Mouse (Mus musculus): ENCODE measurements around the gene Itgb2l. TPM values are rescaled to one million over a fixed set of nuclear protein-coding genes. Genes with fewer than 3 reads are reported as not detected.

Gene Itgb2l
- polyA plus RNA-seq, 1 experiment from 2014 or later: 0.17 TPM

GRCm38 (mm10) chr16:96440871-96441270 is 2.5 kb downstream of the Itgb2l start:
- Histone ChIP-seq H3K9ac (ENCODE audit: low read depth, low read length) (no peak overlapping the region), H3K27me3 (ENCODE audit: control insufficient read depth, insufficient read depth, low read length) (no peaks in the 10 kb centered on the region), H3K4me3 (ENCODE audit: low read depth, low read length) (no peak overlapping the region), H3K9me3 (replicated peaks; ENCODE audit: control insufficient read depth, low read length) (no peaks in the 10 kb centered on the region), H3K4me1 (ENCODE audit: control insufficient read depth, insufficient read depth, low read length) (no peaks in the 10 kb centered on the region), H3K4me2 (no peak overlapping the region), H3K36me3 (ENCODE audit: control insufficient read depth, insufficient read depth, low read length) (no peaks in the 10 kb centered on the region), H3K27ac (ENCODE audit: low read depth, low read length) (no peak overlapping the region)
- 78% methylated on average over 8 of the region's 8 CpGs for WGBS (ENCODE audit: insufficient replicate concordance)
- ATAC-seq (replicated peaks; ENCODE audit: insufficient number of reproducible peaks, low FRiP score, low TSS enrichment): no peak

DNA sequence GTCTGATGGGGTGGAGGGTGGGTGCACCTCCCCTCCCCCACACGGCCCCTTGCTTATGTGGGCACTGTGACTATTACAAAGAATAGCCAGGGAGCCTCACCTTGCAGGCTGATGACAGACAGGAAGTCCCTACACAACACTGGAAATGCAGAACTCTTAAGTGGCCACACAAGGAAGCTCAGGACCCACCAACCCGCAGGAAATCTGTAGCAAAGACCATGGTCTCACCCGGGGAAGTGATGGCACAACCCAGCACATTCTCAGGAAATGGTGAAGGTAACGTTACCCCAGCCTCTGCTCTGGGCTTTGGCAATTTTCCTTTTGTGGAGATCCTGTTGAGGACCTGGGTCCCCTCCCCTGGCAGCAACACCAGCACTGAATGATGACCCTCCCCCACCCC is 3.7 kb downstream of the Itgb2l start:
- H3K4me2 ChIP-seq: no peak overlapping the region
- H3K9me3 ChIP-seq (replicated peaks; ENCODE audit: control insufficient read depth, low read length): no peaks in the 10 kb centered on the region
- no peak overlapping the region for H3K4me3 ChIP-seq (ENCODE audit: low read depth, low read length)
- no peak overlapping the region for H3K9ac ChIP-seq (ENCODE audit: low read depth, low read length)
- no peaks in the 10 kb centered on the region for H3K4me1 ChIP-seq (ENCODE audit: control insufficient read depth, insufficient read depth, low read length)
- H3K27ac ChIP-seq (ENCODE audit: low read depth, low read length): no peak overlapping the region
- H3K27me3 ChIP-seq (ENCODE audit: control insufficient read depth, insufficient read depth, low read length): no peaks in the 10 kb centered on the region
- WGBS (ENCODE audit: insufficient replicate concordance): 66% methylated on average over 4 of the region's 4 CpGs
- ATAC-seq (replicated peaks; ENCODE audit: insufficient number of reproducible peaks, low FRiP score, low TSS enrichment): no peak
- no peaks in the 10 kb centered on the region for H3K36me3 ChIP-seq (ENCODE audit: control insufficient read depth, insufficient read depth, low read length)

GRCm38 (mm10) chr16:96438946-96439345 is 4.5 kb downstream of the Itgb2l start:
- Histone ChIP-seq H3K4me1 (ENCODE audit: control insufficient read depth, insufficient read depth, low read length) (no peaks in the 10 kb centered on the region), H3K9me3 (replicated peaks; ENCODE audit: control insufficient read depth, low read length) (no peaks in the 10 kb centered on the region), H3K27ac (ENCODE audit: low read depth, low read length) (no peak overlapping the region), H3K4me3 (ENCODE audit: low read depth, low read length) (no peak overlapping the region), H3K9ac (ENCODE audit: low read depth, low read length) (no peak overlapping the region), H3K4me2 (no peak overlapping the region), H3K36me3 (ENCODE audit: control insufficient read depth, insufficient read depth, low read length) (no peaks in the 10 kb centered on the region), H3K27me3 (ENCODE audit: control insufficient read depth, insufficient read depth, low read length) (no peaks in the 10 kb centered on the region)
- no peak for ATAC-seq (replicated peaks; ENCODE audit: insufficient number of reproducible peaks, low FRiP score, low TSS enrichment)
- 88% methylated on average over 5 of the region's 5 CpGs for WGBS (ENCODE audit: insufficient replicate concordance)

DNA sequence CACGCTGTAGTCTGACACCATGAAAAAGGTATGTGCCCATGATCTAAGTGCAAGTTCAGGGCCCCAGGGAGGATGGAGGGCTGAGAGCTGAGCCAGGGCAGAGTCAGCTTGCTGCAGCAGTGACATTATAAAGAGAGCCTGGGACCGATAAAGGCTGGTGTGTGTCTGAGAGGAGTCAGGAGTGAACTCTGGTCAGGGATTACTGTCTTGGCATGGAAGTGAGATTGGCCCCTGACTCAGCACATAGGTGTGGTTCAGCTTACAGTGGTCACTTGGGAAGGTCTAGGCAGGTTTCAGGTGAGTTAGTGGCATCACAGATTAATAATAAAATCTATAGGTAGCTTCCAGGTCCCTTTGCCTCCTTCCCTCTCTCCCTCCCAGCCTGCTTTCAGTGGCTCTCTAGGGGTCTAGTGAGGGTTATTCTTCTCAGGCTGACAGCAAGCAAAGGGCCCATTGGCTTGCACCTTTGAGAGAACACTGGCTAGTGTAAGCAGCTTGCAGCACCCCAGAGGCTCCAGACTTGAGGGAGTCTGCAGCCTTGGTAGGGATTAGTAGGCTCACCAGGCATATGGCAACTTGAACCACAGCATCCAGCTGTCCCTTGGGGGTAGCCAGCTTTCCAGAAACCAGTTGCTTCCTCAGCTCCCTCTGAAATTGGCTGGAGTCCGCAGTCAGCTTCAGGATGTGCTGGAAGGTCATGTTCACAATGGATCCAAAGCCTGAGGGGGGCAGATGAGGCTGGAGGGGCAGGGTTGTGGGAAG is 9.2 kb downstream of the Itgb2l start:
- no peak overlapping the region for H3K9ac ChIP-seq (ENCODE audit: low read depth, low read length)
- no peak overlapping the region for H3K4me2 ChIP-seq
- 86% methylated on average over 3 of the region's 3 CpGs for WGBS (ENCODE audit: insufficient replicate concordance)
- H3K4me1 ChIP-seq (ENCODE audit: control insufficient read depth, insufficient read depth, low read length): no peaks in the 10 kb centered on the region
- no peak overlapping the region for H3K4me3 ChIP-seq (ENCODE audit: low read depth, low read length)
- H3K27ac ChIP-seq (ENCODE audit: low read depth, low read length): no peak overlapping the region
- no peak for ATAC-seq (replicated peaks; ENCODE audit: insufficient number of reproducible peaks, low FRiP score, low TSS enrichment)
- no peaks in the 10 kb centered on the region for H3K9me3 ChIP-seq (replicated peaks; ENCODE audit: control insufficient read depth, low read length)
- no peaks in the 10 kb centered on the region for H3K36me3 ChIP-seq (ENCODE audit: control insufficient read depth, insufficient read depth, low read length)
- H3K27me3 ChIP-seq (ENCODE audit: control insufficient read depth, insufficient read depth, low read length): peaks cover 4% of the 10 kb centered on the region; the same call in 1 of the 2 replicates

DNA sequence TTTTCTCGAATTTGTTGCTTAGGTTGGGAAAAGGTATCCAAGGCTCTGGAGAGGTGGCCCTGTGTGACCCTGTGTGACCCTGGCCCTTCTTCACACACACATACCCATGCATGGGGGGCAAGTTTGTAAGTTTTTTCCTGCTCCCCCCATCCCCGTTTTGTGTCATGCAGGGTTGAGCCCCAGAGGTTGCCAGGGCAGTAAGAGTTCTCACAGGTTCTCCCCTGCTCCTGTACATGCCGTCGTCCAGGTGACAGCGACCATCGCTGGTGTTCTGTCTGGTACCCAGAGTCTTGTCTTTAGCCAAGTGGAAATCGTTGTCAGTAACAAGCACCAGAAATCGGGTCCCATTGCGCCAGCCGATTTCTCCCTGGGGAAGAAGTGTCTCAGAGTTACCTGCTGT is 10.2 kb downstream of the Itgb2l start:
- no peak overlapping the region for H3K4me2 ChIP-seq
- no peaks in the 10 kb centered on the region for H3K4me1 ChIP-seq (ENCODE audit: control insufficient read depth, insufficient read depth, low read length)
- no peak for ATAC-seq (replicated peaks; ENCODE audit: insufficient number of reproducible peaks, low FRiP score, low TSS enrichment)
- H3K4me3 ChIP-seq (ENCODE audit: low read depth, low read length): no peak overlapping the region
- peaks cover 4% of the 10 kb centered on the region; the same call in 1 of the 2 replicates for H3K27me3 ChIP-seq (ENCODE audit: control insufficient read depth, insufficient read depth, low read length)
- H3K9me3 ChIP-seq (replicated peaks; ENCODE audit: control insufficient read depth, low read length): no peaks in the 10 kb centered on the region
- H3K27ac ChIP-seq (ENCODE audit: low read depth, low read length): no peak overlapping the region
- H3K36me3 ChIP-seq (ENCODE audit: control insufficient read depth, insufficient read depth, low read length): no peaks in the 10 kb centered on the region
- no peak overlapping the region for H3K9ac ChIP-seq (ENCODE audit: low read depth, low read length)
- WGBS (ENCODE audit: insufficient replicate concordance): 78% methylated on average over 10 of the region's 10 CpGs

- 50% methylated on average over 3 of the region's 3 CpGs for WGBS (ENCODE audit: insufficient replicate concordance)
- Histone ChIP-seq H3K4me1 (ENCODE audit: control insufficient read depth, insufficient read depth, low read length) (no peaks in the 10 kb centered on the region), H3K4me2 (no peak overlapping the region), H3K36me3 (ENCODE audit: control insufficient read depth, insufficient read depth, low read length) (no peaks in the 10 kb centered on the region), H3K27ac (ENCODE audit: low read depth, low read length) (no peak overlapping the region), H3K4me3 (ENCODE audit: low read depth, low read length) (no peak overlapping the region), H3K27me3 (ENCODE audit: control insufficient read depth, insufficient read depth, low read length) (peaks cover 8% of the 10 kb centered on the region; the same call in 1 of the 2 replicates), H3K9ac (ENCODE audit: low read depth, low read length) (no peak overlapping the region), H3K9me3 (replicated peaks; ENCODE audit: control insufficient read depth, low read length) (no peaks in the 10 kb centered on the region)
- no peak for ATAC-seq (replicated peaks; ENCODE audit: insufficient number of reproducible peaks, low FRiP score, low TSS enrichment)
Measured at GRCm38 (mm10) chr16:96429046-96429445, 14.4 kb downstream of the Itgb2l start.

DNA sequence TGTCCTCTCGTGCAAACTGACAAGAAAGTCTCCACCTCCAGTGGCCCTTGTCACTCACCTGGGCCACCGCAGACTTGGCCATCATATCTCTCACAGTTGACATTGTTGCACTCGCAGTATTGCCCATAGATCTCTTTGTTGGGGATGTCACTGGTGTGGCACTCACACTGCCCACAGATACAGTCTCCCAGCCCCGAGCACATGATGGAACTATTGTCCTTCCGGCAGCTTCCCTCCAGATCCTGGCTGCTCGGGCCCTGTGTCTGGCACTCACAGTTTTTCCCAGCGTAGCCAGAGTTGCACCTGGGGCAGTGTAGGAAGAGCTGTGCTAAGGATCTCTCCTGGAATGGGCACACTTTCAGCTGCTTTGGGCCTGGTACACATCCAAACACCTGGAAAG is 16.7 kb downstream of the Itgb2l start:
- no peak overlapping the region for H3K9ac ChIP-seq (ENCODE audit: low read depth, low read length)
- H3K27ac ChIP-seq (ENCODE audit: low read depth, low read length): no peak overlapping the region
- 69% methylated on average over 7 of the region's 7 CpGs for WGBS (ENCODE audit: insufficient replicate concordance)
- ATAC-seq (replicated peaks; ENCODE audit: insufficient number of reproducible peaks, low FRiP score, low TSS enrichment): no peak
- H3K36me3 ChIP-seq (ENCODE audit: control insufficient read depth, insufficient read depth, low read length): no peaks in the 10 kb centered on the region
- no peak overlapping the region for H3K4me2 ChIP-seq
- no peaks in the 10 kb centered on the region for H3K9me3 ChIP-seq (replicated peaks; ENCODE audit: control insufficient read depth, low read length)
- H3K4me1 ChIP-seq (ENCODE audit: control insufficient read depth, insufficient read depth, low read length): no peaks in the 10 kb centered on the region
- peaks cover 8% of the 10 kb centered on the region; the same call in 1 of the 2 replicates for H3K27me3 ChIP-seq (ENCODE audit: control insufficient read depth, insufficient read depth, low read length)
- no peak overlapping the region for H3K4me3 ChIP-seq (ENCODE audit: low read depth, low read length)

- 78% methylated on average over 2 of the region's 2 CpGs for WGBS (ENCODE audit: insufficient replicate concordance)
- H3K9me3 ChIP-seq (replicated peaks; ENCODE audit: control insufficient read depth, low read length): no peaks in the 10 kb centered on the region
- H3K27me3 ChIP-seq (ENCODE audit: control insufficient read depth, insufficient read depth, low read length): 0 out of 2 replicates have a peak, but pooled peaks cover 3% of the 10 kb centered on the region
Measured at GRCm38 (mm10) chr16:96425044-96425443, 18.4 kb downstream of the Itgb2l start.

DNA sequence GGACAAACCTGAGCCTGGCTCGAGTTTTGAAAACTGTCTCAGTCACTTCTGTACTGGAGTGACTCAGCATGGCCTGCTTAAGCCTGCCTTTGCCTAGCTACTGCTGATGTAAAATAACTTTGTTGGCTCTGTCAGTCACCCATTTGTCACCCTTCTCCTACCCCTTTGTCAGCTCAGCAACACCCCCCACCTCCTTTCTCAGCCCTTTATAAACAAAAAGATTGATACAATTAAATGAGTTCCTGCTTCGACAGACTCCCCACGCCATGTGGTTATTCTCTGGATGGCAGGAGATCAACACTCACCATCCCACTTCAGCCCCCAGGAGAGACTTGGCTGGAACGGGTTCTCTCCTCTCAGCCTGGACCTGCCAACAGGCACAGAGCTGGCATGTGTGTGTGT is 35.4 kb downstream of the Itgb2l start:
- H3K27me3 ChIP-seq (ENCODE audit: control insufficient read depth, insufficient read depth, low read length): no peaks in the 10 kb centered on the region
- peaks cover 8% of the 10 kb centered on the region; the same call in 1 of the 2 replicates for H3K4me1 ChIP-seq (ENCODE audit: control insufficient read depth, insufficient read depth, low read length)
- H3K9me3 ChIP-seq (replicated peaks; ENCODE audit: control insufficient read depth, low read length): no peaks in the 10 kb centered on the region
- WGBS (ENCODE audit: insufficient replicate concordance): 11% methylated on average over 4 of the region's 4 CpGs
- no peak for ATAC-seq (replicated peaks; ENCODE audit: insufficient number of reproducible peaks, low FRiP score, low TSS enrichment)
- H3K9ac ChIP-seq (ENCODE audit: low read depth, low read length): no peak overlapping the region
- H3K36me3 ChIP-seq (ENCODE audit: control insufficient read depth, insufficient read depth, low read length): no peaks in the 10 kb centered on the region
- H3K27ac ChIP-seq (ENCODE audit: low read depth, low read length): 0 out of 2 replicates have a peak overlapping the region, but pooled peaks have one; percentile 29
- H3K4me3 ChIP-seq (ENCODE audit: low read depth, low read length): no peak overlapping the region
- H3K4me2 ChIP-seq: no peak overlapping the region

More at GRCm38 (mm10) chr16:96425044-96425443, 18.4 kb downstream of the Itgb2l start:
- Histone ChIP-seq H3K4me2 (no peak overlapping the region), H3K4me1 (ENCODE audit: control insufficient read depth, insufficient read depth, low read length) (no peaks in the 10 kb centered on the region), H3K36me3 (ENCODE audit: control insufficient read depth, insufficient read depth, low read length) (no peaks in the 10 kb centered on the region), H3K27ac (ENCODE audit: low read depth, low read length) (no peak overlapping the region), H3K4me3 (ENCODE audit: low read depth, low read length) (no peak overlapping the region), H3K9ac (ENCODE audit: low read depth, low read length) (no peak overlapping the region)
- ATAC-seq (replicated peaks; ENCODE audit: insufficient number of reproducible peaks, low FRiP score, low TSS enrichment): no peak
